In genomic region chr12:9230576-9230975, GRCm38 (mm10) we compare ENCODE assay signal across 19 mouse cellular contexts.
"Had no signal": no experiment of that assay in that cellular context is flagged by ENCODE, and none has a peak within 500 bp of the region (broad histone marks: within the 10 kb centered on the region; RNA-seq: fewer than 3 reads in every experiment).

No protein-coding gene starts in this region.

- DNase-seq: kidney, postnatal 25 days; layer of hippocampus, adult 9-11 months; liver, embryonic 13.5 days; right cerebral cortex, adult 18-20 months; right cerebral cortex, postnatal 14 days; right cerebral cortex, postnatal 4 days; thymus, adult 2 months; thymus, postnatal 14 days; thymus, postnatal 4 days had no signal

- H3K27me3 ChIP-seq: kidney, embryonic 15.5 days; liver, embryonic 13.5 days; lung, embryonic 15.5 days; midbrain, embryonic 12.5 days; midbrain, embryonic 15.5 days; neural tube, embryonic 12.5 days; neural tube, embryonic 15.5 days had no signal

- H3K36me3 ChIP-seq: kidney, embryonic 15.5 days; liver, embryonic 13.5 days; lung, embryonic 15.5 days; midbrain, embryonic 12.5 days; midbrain, embryonic 15.5 days; neural tube, embryonic 12.5 days; neural tube, embryonic 15.5 days had no signal

- ATAC-seq: midbrain, embryonic 15.5 days had no signal

- H3K9ac ChIP-seq: kidney, embryonic 15.5 days; liver, embryonic 13.5 days; lung, embryonic 15.5 days; midbrain, embryonic 12.5 days; midbrain, embryonic 15.5 days; neural tube, embryonic 12.5 days; neural tube, embryonic 15.5 days had no signal

- H3K4me1 ChIP-seq: kidney, embryonic 15.5 days; liver, embryonic 13.5 days; lung, embryonic 15.5 days; midbrain, embryonic 12.5 days; midbrain, embryonic 15.5 days; neural tube, embryonic 12.5 days; neural tube, embryonic 15.5 days had no signal

- H3K27ac ChIP-seq: kidney, embryonic 15.5 days; layer of hippocampus, adult 2 months; left cerebral cortex, adult 2 months; liver, embryonic 13.5 days; lung, embryonic 15.5 days; macrophage; midbrain, embryonic 12.5 days; midbrain, embryonic 15.5 days; neural tube, embryonic 12.5 days; neural tube, embryonic 15.5 days; stomach, postnatal 0 days had no signal

- H3K4me3 ChIP-seq: kidney, embryonic 15.5 days; layer of hippocampus, adult 2 months; left cerebral cortex, adult 2 months; liver, embryonic 13.5 days; lung, embryonic 15.5 days; midbrain, embryonic 12.5 days; midbrain, embryonic 15.5 days; neural tube, embryonic 12.5 days; neural tube, embryonic 15.5 days had no signal

- H3K9me3 ChIP-seq: kidney, embryonic 15.5 days; liver, embryonic 13.5 days; lung, embryonic 15.5 days; midbrain, embryonic 12.5 days; midbrain, embryonic 15.5 days; neural tube, embryonic 12.5 days; neural tube, embryonic 15.5 days had no signal

- H3K4me2 ChIP-seq: kidney, embryonic 15.5 days; liver, embryonic 13.5 days; lung, embryonic 15.5 days; midbrain, embryonic 12.5 days; midbrain, embryonic 15.5 days; neural tube, embryonic 12.5 days; neural tube, embryonic 15.5 days had no signal
